Mouse (Mus musculus) adrenal gland, postnatal 14 days (tissue): ENCODE measurements around the gene Atic. TPM values are rescaled to one million over a fixed set of nuclear protein-coding genes. Genes with fewer than 3 reads are reported as not detected.

Experiments
- DNase-seq: peaks from one replicate; pipeline ENCODE4 v3.0.0; 2021; ENCODE audit warnings: mixed read lengths
- total RNA-seq: library from RNA; stranded (reverse); gene quantifications from 2 replicates; pipeline ENCODE4 v1.2.3, GENCODE M21; 2021

Gene Atic
- total RNA-seq, 1 experiment from 2014 or later: 49.2 TPM

DNA sequence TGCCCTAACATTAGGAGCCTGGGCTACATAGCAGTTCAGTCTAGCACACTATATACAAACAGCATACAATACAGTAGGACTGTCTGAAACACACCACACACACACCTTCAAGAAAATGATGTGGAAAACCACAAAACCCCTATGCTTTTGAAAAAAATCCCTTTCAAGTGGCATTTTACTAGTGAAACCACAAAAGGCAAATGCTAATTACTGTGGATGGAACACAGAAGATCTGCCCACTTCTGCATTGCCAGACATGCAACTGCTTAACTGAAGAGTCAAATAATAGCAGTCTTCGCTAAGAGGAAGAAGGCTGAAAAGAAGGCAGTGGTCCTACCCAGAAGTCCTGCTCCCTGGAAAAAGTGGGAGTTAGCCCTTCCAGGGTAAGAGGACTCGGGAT lies 37.3 kb downstream of the Atic start:
- no peak for DNase-seq

DNA sequence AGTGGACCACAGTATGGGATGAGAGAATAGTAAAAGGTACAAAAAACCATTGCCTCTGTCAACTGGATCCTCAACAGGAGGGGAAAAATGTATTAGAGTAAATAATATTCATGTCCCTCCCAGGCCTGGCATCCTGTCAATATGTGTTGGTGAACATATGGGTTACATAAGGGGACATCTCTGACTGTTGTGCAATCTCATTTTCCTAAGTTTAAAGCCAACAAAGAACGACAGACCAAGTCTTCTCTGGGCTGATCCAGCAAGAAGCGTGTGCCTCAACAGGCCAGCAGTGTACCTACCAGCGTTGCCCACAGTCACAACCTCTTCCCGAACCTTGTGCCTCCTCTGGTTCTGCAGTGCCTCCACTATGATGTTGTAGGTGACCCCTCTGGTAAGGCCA lies 38.4 kb downstream of the Atic start:
- no peak for DNase-seq

DNA sequence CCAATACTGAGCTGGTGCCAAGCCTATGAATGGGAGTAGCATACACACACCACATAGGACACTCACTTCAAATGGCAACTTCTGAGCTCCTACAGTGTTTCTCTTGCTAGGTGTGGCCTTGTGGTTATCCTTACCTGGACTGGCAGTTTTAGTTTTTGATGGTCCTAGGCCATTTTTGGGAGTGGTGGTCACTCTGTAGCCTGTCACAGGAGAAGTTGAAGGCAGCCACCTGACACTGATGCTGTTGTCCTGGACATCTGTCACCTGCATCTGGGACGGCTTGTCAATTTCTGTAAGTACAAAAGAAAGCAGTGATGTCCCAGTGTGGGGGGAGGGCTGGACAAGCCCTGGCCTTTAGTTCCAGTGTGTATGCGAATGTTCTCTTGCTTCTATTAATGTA lies 48.8 kb downstream of the Atic start:
- no peak for DNase-seq

DNA sequence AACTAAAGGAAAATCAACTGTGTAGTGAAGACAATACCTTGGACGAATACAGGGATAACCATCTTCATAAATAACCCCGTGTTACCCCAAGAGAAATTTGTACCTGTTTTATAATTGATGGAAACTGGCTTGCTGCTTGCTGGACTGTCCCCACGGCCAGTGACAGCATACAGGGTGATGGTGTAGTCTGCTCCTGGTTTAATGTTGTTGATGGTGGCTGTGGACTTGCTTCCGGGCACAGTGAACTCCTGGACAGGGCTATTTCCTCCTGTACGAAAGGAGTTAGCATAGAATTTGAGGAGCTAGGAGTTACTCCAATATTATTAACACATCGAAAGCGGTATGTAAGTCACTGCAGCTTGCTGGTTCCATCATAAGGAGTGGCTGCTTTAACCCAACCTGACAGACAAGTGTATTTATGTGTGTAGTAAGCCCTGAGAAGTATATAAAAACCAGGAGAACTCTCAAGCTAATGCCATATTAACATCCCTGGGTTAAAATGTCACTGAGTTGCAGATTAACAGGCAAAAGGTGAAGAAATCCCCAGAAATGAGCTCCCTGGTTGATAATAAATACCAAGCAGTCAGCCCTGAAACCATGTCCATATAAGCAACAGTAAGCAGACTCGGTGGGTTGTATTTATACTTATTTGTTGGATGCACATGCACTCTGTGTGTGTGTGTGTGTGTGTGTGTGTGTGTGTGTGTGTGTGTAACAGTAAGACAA lies 49.8 kb downstream of the Atic start:
- no peak for DNase-seq

DNA sequence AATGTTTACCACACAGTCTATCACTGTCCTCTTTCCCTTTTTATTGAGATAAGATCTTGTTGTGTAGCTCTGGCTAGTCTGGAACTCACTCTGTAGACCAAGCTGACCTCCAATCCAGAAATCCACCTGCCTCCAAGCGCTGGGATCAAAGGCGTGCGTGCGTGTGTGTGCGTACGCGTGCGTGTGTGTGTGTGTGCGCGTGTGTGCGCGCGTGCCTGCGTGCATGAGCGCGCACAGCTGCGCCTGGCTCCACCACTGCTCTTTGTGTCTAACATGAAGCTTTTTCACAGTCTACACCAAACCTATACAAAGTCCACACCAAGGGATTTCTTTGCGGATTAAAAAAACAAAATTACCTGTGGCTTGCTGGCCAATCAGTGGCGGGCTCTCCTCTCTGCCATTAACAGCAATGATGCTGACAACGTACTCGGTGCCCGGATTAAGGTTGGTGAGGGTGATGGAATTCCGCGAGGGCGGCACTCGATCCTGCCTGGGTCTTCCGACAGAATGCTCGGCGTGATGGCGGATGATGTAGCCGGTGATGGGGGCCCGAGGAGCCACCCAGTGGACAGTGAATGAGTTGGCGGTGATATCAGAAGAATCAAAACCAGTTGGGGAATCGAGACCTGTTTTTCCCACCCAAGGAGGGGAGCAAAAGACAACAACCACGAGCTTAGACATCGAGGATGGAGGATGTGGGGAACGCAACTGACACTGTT lies 52.3 kb downstream of the Atic start:
- DNase-seq: no peak

DNA sequence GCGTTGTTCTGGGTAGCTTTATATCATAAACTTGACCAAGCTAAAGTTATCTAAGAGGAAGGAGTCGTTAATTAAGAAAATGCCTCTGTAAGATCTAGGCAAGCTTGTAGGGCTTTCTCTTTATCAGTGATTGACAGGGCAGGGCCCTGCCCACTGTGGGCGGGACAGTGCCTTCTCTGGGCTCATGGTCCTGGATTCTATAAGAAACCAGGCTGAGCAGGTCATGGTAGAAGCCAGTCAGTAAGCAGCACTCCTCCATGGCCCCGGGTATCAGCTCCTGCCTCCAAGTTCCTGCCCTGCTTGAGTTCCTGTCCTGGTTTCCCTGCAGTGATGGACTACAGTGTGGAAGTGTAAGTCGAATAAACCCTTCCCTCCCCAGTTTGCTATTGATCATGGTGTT lies 53.0 kb downstream of the Atic start:
- no peak for DNase-seq

DNA sequence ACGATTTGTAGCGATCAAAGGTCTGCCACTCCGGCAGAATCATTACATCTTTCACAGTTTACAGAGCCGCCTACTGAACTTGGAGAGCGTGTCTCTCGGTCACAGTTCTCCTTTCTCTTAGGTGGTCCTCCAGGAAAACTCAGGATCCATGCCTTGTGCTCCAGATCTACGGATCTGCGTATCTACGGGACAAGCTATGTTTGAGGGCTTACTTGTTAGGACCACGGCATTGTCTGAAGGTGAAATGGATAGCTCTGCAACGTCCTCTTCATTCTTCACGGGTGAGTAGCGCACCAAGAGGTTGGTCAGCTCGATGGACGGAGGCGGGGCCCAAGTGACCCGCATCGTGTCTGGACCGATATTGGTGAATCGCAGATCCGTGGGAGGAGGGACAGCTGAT lies 55.3 kb downstream of the Atic start:
- no peak for DNase-seq

DNA sequence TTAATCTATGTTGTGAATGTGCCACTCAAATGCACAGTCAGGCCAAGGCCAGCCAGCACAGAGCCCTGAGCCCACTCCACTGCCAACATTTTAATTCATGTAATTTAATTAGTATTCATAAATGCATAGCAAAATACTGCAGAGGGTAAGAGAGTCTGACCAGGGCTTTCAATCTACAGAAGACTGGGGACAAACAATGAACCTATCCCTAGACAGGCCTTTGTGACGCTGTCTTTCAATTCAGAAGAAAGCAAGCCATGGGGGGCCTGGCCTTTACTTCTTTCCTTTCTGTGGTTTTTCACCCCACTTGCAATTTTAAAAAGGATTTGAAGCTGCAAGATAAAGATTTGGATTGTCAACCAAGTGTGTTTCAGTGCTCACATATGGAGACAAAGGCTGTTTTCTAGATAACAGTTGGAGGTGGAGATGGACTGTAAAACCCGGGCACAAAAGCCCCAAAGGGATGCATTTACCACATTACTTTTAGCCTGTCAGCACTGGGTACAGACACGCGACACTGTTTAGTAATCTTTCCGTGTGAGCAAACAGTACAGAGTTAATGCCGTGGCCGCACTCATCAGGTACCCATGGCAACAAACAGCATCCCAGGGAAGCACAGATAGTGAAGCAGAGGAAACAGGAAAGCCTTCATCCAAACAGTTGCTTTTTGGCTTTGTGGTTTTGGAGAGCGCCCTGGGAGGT lies 57.7 kb downstream of the Atic start:
- DNase-seq: no peak

DNA sequence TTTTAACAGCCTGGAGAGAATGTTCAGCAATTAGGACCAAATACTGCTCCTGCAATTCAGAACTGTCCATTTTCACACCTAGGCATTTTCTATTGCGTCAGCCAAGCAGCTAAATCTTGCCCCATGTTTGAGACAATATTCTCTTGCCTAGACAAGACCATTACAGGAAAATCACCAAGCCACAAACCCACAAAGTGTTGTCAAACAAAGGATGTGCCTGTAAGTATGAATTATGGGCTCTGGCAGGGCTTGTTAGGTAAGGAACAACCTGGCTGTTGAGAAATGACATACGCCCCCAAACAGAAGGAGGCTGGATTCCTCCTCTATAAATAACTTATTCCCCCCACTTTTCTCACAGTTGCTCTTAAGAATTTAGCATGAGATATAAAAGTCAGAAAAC lies 64.6 kb downstream of the Atic start:
- DNase-seq: no peak

DNA sequence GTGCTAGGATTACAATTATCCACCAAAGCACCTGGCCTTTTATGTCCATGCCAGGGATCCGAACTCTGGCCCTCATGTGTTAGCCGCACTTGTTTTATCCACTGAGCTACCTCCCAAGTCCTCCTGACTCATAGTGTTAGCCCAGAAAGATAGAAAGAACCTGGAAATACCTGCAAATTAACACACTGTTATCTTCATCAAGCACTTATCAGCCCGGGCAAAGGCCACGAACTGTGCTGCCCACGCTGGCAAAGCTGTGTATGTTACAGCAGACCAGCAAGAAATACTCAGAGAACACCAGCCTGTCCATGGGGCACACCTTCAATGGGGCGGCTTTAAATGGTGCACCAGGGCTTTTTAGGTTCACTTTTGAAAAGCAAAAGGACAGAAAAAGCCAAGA lies 66.7 kb downstream of the Atic start:
- no peak for DNase-seq

Other genes with a start within 250 kb of the Atic start
- not detected in 2 replicates for gene Abca12, start 142.2 kb upstream of the Atic start, total RNA-seq
- 178 and 299 TPM in 2 replicates for gene Fn1, start 96.0 kb downstream of the Atic start, total RNA-seq